Mouse (Mus musculus) ES-Bruce4 (cell line): ENCODE measurements around the gene Ttc28.

Experiments used
- CTCF ChIP-seq: IDR thresholded peaks from one replicate; pipeline ENCODE4 v1.8.1; 2011; ENCODE audit warnings: low read depth, low read length
- EP300 ChIP-seq: IDR thresholded peaks from 2 replicates; pipeline ENCODE4 v1.6.1; 2011; ENCODE audit warnings: low read depth, low read length; ENCODE audit not compliant: insufficient read depth
- POLR2A ChIP-seq: IDR thresholded peaks from one replicate; pipeline ENCODE4 v1.8.1; 2011; ENCODE audit warnings: low read length; ENCODE audit not compliant: insufficient read depth

- TF ChIP-seq CTCF (peak; percentile 56), EP300 (no peak), POLR2A (no peak)
Observed at GRCm38 (mm10) chr5:111207924-111208659, 328.5 kb downstream of the Ttc28 start.
